Mouse (Mus musculus): ENCODE data around the gene Camta2. TPM values are rescaled to one million over a fixed set of nuclear protein-coding genes. Genes with fewer than 3 reads are reported as not detected.

The Camta2 gene
- polyA plus RNA-seq, 1 experiment from 2014 or later, result 14.4 TPM

DNA sequence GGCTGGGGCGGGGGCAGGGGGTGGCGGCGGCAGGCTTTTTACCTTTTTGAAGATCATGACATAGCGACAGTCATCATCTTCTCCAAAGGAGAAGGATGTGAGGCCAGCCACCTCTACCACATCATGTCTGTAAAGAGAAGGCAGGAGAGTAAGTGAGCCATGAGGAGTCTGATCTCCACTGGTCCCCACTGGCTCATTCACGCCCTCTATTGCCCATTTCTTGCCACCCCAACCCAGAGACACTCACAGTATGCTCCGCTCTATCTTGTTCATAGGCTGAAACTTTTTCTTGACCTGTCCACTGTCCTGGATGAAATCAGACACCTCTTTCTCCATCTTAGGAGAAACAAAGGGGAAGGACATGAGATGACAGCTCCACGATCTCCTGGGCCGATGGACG is 23.2 kb downstream of the Camta2 start:
- ATAC-seq (replicated peaks; ENCODE audit: insufficient number of reproducible peaks, low FRiP score, low TSS enrichment), result no peak
- Histone ChIP-seq H3K27me3 (ENCODE audit: control insufficient read depth, insufficient read depth, low read length) (no peaks in the 10 kb centered on the region), H3K36me3 (ENCODE audit: control insufficient read depth, insufficient read depth, low read length) (peaks cover 32% of the 10 kb centered on the region), H3K9ac (ENCODE audit: low read depth, low read length) (no peak overlapping the region), H3K27ac (ENCODE audit: low read depth, low read length) (no peak overlapping the region), H3K4me3 (ENCODE audit: low read depth, low read length) (no peak overlapping the region), H3K4me1 (ENCODE audit: control insufficient read depth, insufficient read depth, low read length) (peaks cover 6% of the 10 kb centered on the region; the same call in 1 of the 2 replicates), H3K9me3 (replicated peaks; ENCODE audit: control insufficient read depth, low read length) (no peaks in the 10 kb centered on the region), H3K4me2 (no peak overlapping the region)
- 84% methylated on average over 9 of the region's 9 CpGs for WGBS (ENCODE audit: insufficient replicate concordance)

GRCm38 (mm10) chr11:70663957-70664356 is 23.9 kb downstream of the Camta2 start:
- Histone ChIP-seq H3K4me2 (no peak overlapping the region), H3K27ac (ENCODE audit: low read depth, low read length) (no peak overlapping the region), H3K9ac (ENCODE audit: low read depth, low read length) (no peak overlapping the region), H3K4me1 (ENCODE audit: control insufficient read depth, insufficient read depth, low read length) (peaks cover 7% of the 10 kb centered on the region), H3K27me3 (ENCODE audit: control insufficient read depth, insufficient read depth, low read length) (no peaks in the 10 kb centered on the region), H3K36me3 (ENCODE audit: control insufficient read depth, insufficient read depth, low read length) (peaks cover 32% of the 10 kb centered on the region), H3K9me3 (replicated peaks; ENCODE audit: control insufficient read depth, low read length) (no peaks in the 10 kb centered on the region), H3K4me3 (ENCODE audit: low read depth, low read length) (no peak overlapping the region)
- 86% methylated on average over 6 of the region's 6 CpGs for WGBS (ENCODE audit: insufficient replicate concordance)
- ATAC-seq (replicated peaks; ENCODE audit: insufficient number of reproducible peaks, low FRiP score, low TSS enrichment), result no peak

GRCm38 (mm10) chr11:70663101-70663500 is 24.8 kb downstream of the Camta2 start:
- no peak overlapping the region for H3K27ac ChIP-seq (ENCODE audit: low read depth, low read length)
- H3K4me2 ChIP-seq, result no peak overlapping the region
- ATAC-seq (replicated peaks; ENCODE audit: insufficient number of reproducible peaks, low FRiP score, low TSS enrichment), result no peak
- H3K9me3 ChIP-seq (replicated peaks; ENCODE audit: control insufficient read depth, low read length), result no peaks in the 10 kb centered on the region
- no peaks in the 10 kb centered on the region for H3K27me3 ChIP-seq (ENCODE audit: control insufficient read depth, insufficient read depth, low read length)
- H3K4me1 ChIP-seq (ENCODE audit: control insufficient read depth, insufficient read depth, low read length), result peaks cover 15% of the 10 kb centered on the region
- WGBS (ENCODE audit: insufficient replicate concordance), result 87% methylated on average over 8 of the region's 8 CpGs
- H3K9ac ChIP-seq (ENCODE audit: low read depth, low read length), result no peak overlapping the region
- peaks cover 32% of the 10 kb centered on the region for H3K36me3 ChIP-seq (ENCODE audit: control insufficient read depth, insufficient read depth, low read length)
- no peak overlapping the region for H3K4me3 ChIP-seq (ENCODE audit: low read depth, low read length)

GRCm38 (mm10) chr11:70660571-70660970 is 27.3 kb downstream of the Camta2 start:
- no peak for ATAC-seq (replicated peaks; ENCODE audit: insufficient number of reproducible peaks, low FRiP score, low TSS enrichment)
- peaks cover 28% of the 10 kb centered on the region for H3K36me3 ChIP-seq (ENCODE audit: control insufficient read depth, insufficient read depth, low read length)
- no peak overlapping the region for H3K4me2 ChIP-seq
- no peak overlapping the region for H3K27ac ChIP-seq (ENCODE audit: low read depth, low read length)
- no peak overlapping the region for H3K4me3 ChIP-seq (ENCODE audit: low read depth, low read length)
- peaks cover 27% of the 10 kb centered on the region for H3K4me1 ChIP-seq (ENCODE audit: control insufficient read depth, insufficient read depth, low read length)
- H3K9me3 ChIP-seq (replicated peaks; ENCODE audit: control insufficient read depth, low read length), result no peaks in the 10 kb centered on the region
- WGBS (ENCODE audit: insufficient replicate concordance), result 85% methylated on average over 8 of the region's 8 CpGs
- H3K27me3 ChIP-seq (ENCODE audit: control insufficient read depth, insufficient read depth, low read length), result no peaks in the 10 kb centered on the region
- H3K9ac ChIP-seq (ENCODE audit: low read depth, low read length), result no peak overlapping the region

- 59% methylated on average over 8 of the region's 8 CpGs for WGBS (ENCODE audit: insufficient replicate concordance)
- Histone ChIP-seq H3K4me2 (peak overlapping the region; percentile 82; the same call in 1 of the 2 replicates), H3K27me3 (ENCODE audit: control insufficient read depth, insufficient read depth, low read length) (no peaks in the 10 kb centered on the region), H3K27ac (ENCODE audit: low read depth, low read length) (no peak overlapping the region), H3K9me3 (replicated peaks; ENCODE audit: control insufficient read depth, low read length) (no peaks in the 10 kb centered on the region), H3K36me3 (ENCODE audit: control insufficient read depth, insufficient read depth, low read length) (peaks cover 15% of the 10 kb centered on the region), H3K4me3 (ENCODE audit: low read depth, low read length) (no peak overlapping the region), H3K9ac (ENCODE audit: low read depth, low read length) (no peak overlapping the region), H3K4me1 (ENCODE audit: control insufficient read depth, insufficient read depth, low read length) (peaks cover 27% of the 10 kb centered on the region)
- ATAC-seq (replicated peaks; ENCODE audit: insufficient number of reproducible peaks, low FRiP score, low TSS enrichment), result no peak
Observed at GRCm38 (mm10) chr11:70658942-70659341, 29.0 kb downstream of the Camta2 start.

DNA sequence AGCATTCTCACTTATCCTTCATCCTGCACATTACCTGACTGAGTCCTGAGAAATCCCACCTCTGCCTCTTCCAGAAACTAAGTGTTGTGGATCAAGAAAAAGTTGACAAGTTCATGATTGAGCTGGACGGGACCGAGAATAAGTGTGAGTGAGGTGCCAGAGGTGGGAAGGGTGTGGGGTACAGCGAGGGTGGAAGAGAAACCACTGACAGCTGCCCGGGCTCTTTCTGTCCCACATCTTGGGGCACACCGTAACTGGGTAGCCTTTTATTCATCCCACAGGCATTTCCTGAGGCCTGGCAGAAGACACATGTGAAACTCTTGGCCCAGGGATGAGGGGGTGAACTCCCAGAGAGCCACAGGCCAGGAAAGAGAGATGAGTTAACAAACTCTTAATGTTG is 29.4 kb downstream of the Camta2 start:
- peak overlapping the region; percentile 100; the same call in 1 of the 2 replicates for H3K4me3 ChIP-seq (ENCODE audit: low read depth, low read length)

GRCm38 (mm10) chr11:70657991-70658390 is 29.9 kb downstream of the Camta2 start:
- peak overlapping the region; percentile 82 for H3K4me2 ChIP-seq
- H3K36me3 ChIP-seq (ENCODE audit: control insufficient read depth, insufficient read depth, low read length), result peaks cover 9% of the 10 kb centered on the region
- no peak for ATAC-seq (replicated peaks; ENCODE audit: insufficient number of reproducible peaks, low FRiP score, low TSS enrichment)
- H3K4me3 ChIP-seq (ENCODE audit: low read depth, low read length), result peak overlapping the region; percentile 100
- H3K9ac ChIP-seq (ENCODE audit: low read depth, low read length), result peak overlapping the region; percentile 62
- H3K4me1 ChIP-seq (ENCODE audit: control insufficient read depth, insufficient read depth, low read length), result peaks cover 27% of the 10 kb centered on the region
- peak overlapping the region; percentile 99 for H3K27ac ChIP-seq (ENCODE audit: low read depth, low read length)
- H3K9me3 ChIP-seq (replicated peaks; ENCODE audit: control insufficient read depth, low read length), result no peaks in the 10 kb centered on the region
- H3K27me3 ChIP-seq (ENCODE audit: control insufficient read depth, insufficient read depth, low read length), result no peaks in the 10 kb centered on the region
- 51% methylated on average over 9 of the region's 9 CpGs for WGBS (ENCODE audit: insufficient replicate concordance)

More for the DNA sequence above, 29.4 kb downstream of the Camta2 start:
- Histone ChIP-seq H3K4me2 (peak overlapping the region; percentile 82), H3K9me3 (replicated peaks; ENCODE audit: control insufficient read depth, low read length) (no peaks in the 10 kb centered on the region), H3K27me3 (ENCODE audit: control insufficient read depth, insufficient read depth, low read length) (no peaks in the 10 kb centered on the region), H3K9ac (ENCODE audit: low read depth, low read length) (no peak overlapping the region; the same call in 1 of the 2 replicates), H3K27ac (ENCODE audit: low read depth, low read length) (no peak overlapping the region), H3K36me3 (ENCODE audit: control insufficient read depth, insufficient read depth, low read length) (peaks cover 12% of the 10 kb centered on the region), H3K4me1 (ENCODE audit: control insufficient read depth, insufficient read depth, low read length) (peaks cover 27% of the 10 kb centered on the region)
- ATAC-seq (replicated peaks; ENCODE audit: insufficient number of reproducible peaks, low FRiP score, low TSS enrichment), result no peak
- 75% methylated on average over 5 of the region's 5 CpGs for WGBS (ENCODE audit: insufficient replicate concordance)

GRCm38 (mm10) chr11:70657573-70657972 is 30.3 kb downstream of the Camta2 start:
- Histone ChIP-seq H3K9ac (ENCODE audit: low read depth, low read length) (peak overlapping the region; percentile 100), H3K4me3 (ENCODE audit: low read depth, low read length) (peak overlapping the region; percentile 100), H3K4me1 (ENCODE audit: control insufficient read depth, insufficient read depth, low read length) (peaks cover 30% of the 10 kb centered on the region), H3K27ac (ENCODE audit: low read depth, low read length) (peak overlapping the region; percentile 99), H3K36me3 (ENCODE audit: control insufficient read depth, insufficient read depth, low read length) (peaks cover 8% of the 10 kb centered on the region), H3K4me2 (peak overlapping the region; percentile 82), H3K27me3 (ENCODE audit: control insufficient read depth, insufficient read depth, low read length) (no peaks in the 10 kb centered on the region), H3K9me3 (replicated peaks; ENCODE audit: control insufficient read depth, low read length) (no peaks in the 10 kb centered on the region)
- 32% methylated on average over 6 of the region's 6 CpGs for WGBS (ENCODE audit: insufficient replicate concordance)
- no peak for ATAC-seq (replicated peaks; ENCODE audit: insufficient number of reproducible peaks, low FRiP score, low TSS enrichment)

DNA sequence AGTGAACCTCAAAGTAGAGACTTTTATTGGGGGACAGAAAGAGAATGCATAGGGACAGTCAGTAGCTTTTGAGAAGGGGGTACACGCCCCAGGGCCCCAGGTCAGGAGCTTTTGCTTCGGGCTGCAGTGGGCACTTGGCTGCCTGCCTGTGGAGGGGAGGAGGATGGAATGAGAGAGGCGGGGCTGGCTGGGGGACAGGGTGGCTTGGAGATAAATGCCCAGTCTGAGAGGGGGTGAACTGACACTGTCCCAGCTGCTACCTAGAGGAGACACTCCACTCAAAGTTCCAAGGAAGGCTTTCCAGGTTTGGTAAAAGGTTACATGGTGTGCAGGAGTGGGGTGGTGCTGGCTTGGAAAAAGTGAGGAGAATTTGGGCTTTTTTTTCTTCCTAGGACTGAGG is 30.9 kb downstream of the Camta2 start, which contains the start of gene Eno3:
Eno3 (plus strand) TSS at position 239 of the 400 bp plus-strand sequence.
- H3K4me3 ChIP-seq (ENCODE audit: low read depth, low read length), result peak within 1 kb of the TSS; percentile 100
- H3K4me1 ChIP-seq (ENCODE audit: control insufficient read depth, insufficient read depth, low read length), result peaks cover 36% of the 10 kb centered on the region
- peak within 1 kb of the TSS; percentile 99 for H3K27ac ChIP-seq (ENCODE audit: low read depth, low read length)
- no peaks in the 10 kb centered on the region for H3K9me3 ChIP-seq (replicated peaks; ENCODE audit: control insufficient read depth, low read length)
- WGBS (ENCODE audit: insufficient replicate concordance), result 2% methylated on average over 3 of the region's 3 CpGs
- peak within 1 kb of the TSS; percentile 82 for H3K4me2 ChIP-seq
- H3K36me3 ChIP-seq (ENCODE audit: control insufficient read depth, insufficient read depth, low read length), result peaks cover 10% of the 10 kb centered on the region
- H3K9ac ChIP-seq (ENCODE audit: low read depth, low read length), result peak within 1 kb of the TSS; percentile 100
- ATAC-seq (replicated peaks; ENCODE audit: insufficient number of reproducible peaks, low FRiP score, low TSS enrichment), result no peak
- H3K27me3 ChIP-seq (ENCODE audit: control insufficient read depth, insufficient read depth, low read length), result no peaks in the 10 kb centered on the region

Measured in heart, embryonic 11.5 days (tissue).